Mouse (Mus musculus) NIH3T3 (cell line): Measurements from ENCODE around the gene Polr1c.

ENCODE experiments used
- DNase-seq: peaks from one replicate; pipeline ENCODE4 v3.0.0-alpha.2; 2012; ENCODE audit warnings: low read depth

Polr1c gene

DNA sequence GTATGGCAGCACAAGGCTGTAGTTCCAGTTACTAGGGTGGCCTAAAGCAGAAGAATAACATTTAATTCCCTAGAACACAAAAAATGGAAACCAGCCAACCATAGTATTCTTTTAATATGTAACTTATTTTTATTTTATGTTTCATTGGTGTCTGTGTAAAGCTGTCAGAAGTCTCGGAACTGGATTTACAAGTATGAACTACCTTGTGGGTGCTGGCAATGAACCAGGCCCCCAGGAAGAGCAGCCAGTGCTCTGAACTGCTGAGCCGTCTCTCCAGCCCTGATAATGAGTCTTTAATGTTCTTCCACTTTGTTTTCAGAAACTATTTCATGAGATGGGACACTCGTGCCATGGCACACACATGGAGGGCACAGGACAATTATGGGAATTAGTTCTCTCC, 37.3 kb downstream of the Polr1c start:
- DNase-seq, result no peak

DNA sequence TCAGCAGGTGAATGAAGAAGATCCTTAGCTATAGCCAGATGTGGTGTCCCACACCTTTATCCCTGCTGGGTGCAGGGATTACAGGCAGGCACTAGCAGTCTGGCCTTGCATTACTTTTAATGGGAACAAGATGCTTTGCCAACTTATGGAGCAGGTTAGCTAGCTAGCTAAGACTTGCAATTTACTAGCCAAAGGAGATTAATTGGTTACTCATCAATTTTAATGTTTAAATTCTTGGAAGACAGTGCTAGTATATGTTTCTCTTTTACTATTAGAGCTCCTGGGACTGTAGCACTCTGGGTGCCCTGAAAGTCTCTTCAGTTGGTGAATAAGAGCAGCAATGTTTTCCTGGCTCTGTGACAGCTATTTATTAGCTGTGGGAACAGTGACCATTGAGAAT, 41.2 kb downstream of the Polr1c start:
- DNase-seq, result no peak

DNA sequence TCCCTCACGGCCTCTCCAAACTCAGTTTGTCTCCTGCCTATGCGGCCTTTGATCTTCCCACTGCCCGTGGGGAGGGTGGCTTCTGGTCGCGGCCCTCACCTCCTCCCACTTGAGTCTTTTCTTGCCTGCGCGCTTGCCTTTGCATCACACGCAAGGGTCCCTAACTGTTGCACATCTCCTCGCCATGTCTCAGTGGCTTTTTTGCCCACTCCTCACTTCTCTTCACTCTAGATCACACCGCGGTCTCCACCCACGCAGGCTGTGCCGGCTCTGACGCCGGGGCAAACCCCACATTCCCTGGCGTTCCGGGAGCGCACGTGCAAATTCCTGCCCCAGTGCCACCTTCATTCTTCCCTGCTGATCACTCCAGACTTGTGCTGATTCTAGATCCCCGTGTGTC, 44.8 kb downstream of the Polr1c start:
- peak; percentile 59 for DNase-seq

DNA sequence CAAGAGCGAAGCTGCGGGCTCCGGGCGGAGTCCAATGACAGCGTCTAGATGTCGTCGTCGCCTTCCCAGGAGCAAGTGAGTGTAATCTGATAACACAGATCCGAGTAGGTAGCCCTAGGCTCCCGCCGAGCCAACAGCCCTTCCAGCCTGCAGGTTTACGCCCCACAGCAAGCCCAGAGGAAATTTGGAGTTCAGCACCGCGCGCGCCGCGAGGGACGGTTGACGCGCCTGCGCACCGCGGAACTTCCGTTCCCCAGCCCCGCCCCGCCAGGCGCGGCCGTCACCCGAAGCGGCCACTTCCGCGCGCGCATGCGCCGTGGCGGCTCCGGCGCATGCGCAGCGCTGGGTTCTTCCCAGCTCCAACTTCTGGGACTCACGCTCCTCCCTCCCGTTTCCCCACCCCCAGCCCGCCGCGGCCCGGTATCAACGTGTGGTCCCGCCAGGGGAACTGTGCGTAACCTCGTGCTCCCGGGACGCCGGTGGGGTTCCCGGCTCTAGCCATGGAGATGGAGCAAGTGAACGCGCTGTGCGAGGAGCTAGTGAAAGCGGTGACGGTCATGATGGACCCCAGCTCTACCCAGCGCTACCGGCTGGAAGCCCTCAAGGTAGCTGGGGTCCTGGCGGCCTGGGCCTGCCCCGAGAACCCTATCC, 45.3 kb downstream of the Polr1c start, which contains the start of the genes Polh and Xpo5:
Gene Polh (minus strand): TSS at position 225 of the 651 bp plus-strand sequence.
Gene Xpo5 (plus strand): TSS at position 362 of the 651 bp plus-strand sequence.
- DNase-seq, result peak; percentile 99

DNA sequence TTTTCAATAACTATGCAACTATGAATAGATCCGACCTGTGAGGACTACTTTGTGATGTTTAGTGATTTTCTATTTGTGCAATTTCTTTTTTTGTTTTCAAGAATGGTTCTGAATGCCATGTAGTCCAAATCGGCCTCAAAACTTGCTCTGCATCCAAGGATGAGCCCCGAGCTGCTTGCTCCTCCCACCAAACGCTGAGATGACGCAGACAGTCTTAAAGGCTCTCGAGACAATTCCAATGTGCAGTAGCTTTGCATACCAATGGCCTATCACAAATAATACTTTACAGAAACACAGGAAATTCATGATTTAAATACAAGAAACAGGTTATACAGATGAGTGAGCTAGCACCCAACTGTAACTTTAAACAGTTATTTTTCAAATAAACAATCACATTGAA, 46.7 kb downstream of the Polr1c start:
- peak; percentile 20 for DNase-seq
